Mouse (Mus musculus) embryo, embryonic 11.5 days (tissue): ENCODE measurements around the gene Olfr688.

Experiments used
- DNase-seq: peaks from one replicate; pipeline ENCODE4 v3.0.0-alpha.2; 2012; ENCODE audit warnings: low read depth, low spot score

Olfr688 gene

GRCm38 (mm10) chr7:105287795-105288194 lies at the start of gene Olfr688:
Olfr688 (plus strand) TSS chr7:105288095.
- DNase-seq = no peak

DNA sequence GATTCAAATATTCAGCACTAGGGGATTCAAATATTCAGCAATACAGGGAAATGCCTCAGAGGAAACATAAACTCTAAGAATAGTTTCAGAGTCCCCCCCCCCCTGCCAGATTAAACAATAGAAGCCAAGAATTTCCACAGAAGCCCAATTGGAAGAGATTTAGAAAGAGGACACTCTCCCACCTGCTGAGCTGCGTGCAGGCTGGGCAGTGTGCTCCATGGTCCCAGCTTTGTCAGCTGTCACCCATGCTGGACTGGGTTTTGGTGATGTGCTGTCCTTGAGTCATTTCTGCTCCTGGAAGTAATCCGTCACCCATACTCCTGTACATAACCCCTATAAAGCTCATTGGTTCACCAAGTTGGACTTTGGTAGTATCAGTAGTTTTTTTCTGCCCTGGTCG lies 40.2 kb upstream of the Olfr688 start:
- no peak for DNase-seq

DNA sequence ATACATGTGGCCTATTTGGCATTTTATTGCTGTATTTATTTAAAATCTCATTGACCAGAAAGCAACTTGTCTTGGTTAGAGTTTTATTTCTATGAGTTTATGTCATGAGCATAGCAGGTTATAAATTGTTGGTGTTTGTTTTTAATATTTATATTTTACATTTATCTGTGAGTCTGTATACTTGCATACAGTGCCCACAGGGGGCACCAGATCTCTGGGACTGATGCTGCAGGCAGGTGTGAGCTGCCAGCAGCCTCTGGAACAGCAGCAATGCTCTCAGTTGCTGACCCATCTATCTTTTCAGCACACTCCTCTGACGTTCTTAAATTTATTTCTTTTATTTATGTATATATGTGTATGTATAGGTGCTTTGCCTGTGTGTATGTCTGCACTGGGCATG lies 39.7 kb upstream of the Olfr688 start:
- DNase-seq = no peak

- DNase-seq = no peak
These were observed 31.2 kb upstream of the Olfr688 start for GRCm38 (mm10) chr7:105256656-105257055.

DNA sequence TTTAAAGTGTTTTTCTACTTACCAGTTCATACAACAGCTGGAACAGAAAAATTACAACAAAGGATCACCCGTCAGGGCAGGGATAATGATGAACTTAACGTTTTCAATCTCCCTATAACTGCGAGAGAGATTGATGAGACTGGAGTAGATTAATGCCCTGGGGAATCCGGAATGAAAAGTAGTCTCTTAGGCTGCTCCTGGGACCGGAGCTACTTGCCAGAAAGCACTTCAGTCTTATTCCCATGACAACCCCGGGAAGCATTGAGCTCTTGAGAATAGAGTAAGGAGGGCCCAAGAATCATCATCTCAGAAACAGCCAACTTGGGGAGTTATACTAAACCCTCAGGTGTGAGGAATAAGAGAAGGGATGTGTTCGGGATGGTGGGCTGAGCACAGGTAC lies 15.5 kb upstream of the Olfr688 start:
- DNase-seq = no peak

- no peak for DNase-seq
These were observed 2.2 kb downstream of the Olfr688 start for GRCm38 (mm10) chr7:105290051-105290450.

- no peak for DNase-seq
These were observed 23.0 kb downstream of the Olfr688 start, which contains the start of gene Olfr689 for GRCm38 (mm10) chr7:105310865-105311264. Olfr689 (plus strand) TSS chr7:105311165.

DNA sequence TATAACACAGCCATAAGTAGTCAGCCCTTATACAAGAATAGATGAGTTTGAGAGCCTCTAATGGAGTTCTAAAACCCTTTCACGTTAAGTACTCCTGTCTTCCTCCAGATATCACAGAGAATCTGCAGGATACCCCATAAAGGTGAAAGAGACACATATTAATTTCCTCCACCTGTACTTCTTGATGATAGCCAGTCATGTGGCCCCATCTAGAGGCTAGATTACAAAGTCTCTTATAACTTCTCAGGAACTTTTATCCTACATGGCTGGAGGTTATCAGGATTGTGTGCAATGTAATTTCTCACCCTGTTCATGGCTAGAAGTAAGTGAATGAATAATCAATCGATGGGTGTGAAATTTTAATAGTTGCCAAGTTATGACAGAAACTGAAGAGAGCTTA lies 37.4 kb downstream of the Olfr688 start:
- no peak for DNase-seq

DNA sequence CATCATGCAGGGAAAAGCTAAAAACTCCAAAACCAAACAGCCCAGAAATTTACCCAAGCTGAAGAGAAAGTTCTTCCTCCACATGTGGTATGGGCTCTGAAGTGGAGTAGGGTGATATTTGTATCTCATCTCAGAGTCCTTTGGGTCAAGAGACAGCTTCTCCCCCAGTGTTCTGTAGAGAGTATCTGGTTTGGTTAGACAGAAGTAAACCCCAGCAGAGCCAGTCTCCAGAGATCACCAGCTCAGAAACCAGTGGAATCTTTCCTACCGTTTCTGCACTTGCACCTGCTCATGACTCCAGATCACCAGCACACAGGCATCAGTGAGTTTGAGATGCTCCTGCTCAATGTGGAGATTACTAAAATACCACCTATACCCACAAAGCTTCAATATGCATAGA lies 46.1 kb downstream of the Olfr688 start, which contains the start of gene Olfr690:
TSS of gene Olfr690 (minus strand) at position 101 of the 400 bp plus-strand sequence.
- DNase-seq = no peak
